Mouse (Mus musculus): ENCODE results near the gene Gm3005. TPM values are rescaled to one million over a fixed set of nuclear protein-coding genes. Genes with fewer than 3 reads are reported as not detected.
"Not testable (repeated sequence)": the region's sequence is repeated elsewhere in the genome, so short reads cannot be mapped to it uniquely, and the experiment has no call there.

Gm3005 gene
- polyA plus RNA-seq (2011; ENCODE audit: insufficient read length, low read depth, missing spikeins), result 0.38 TPM in 1 of 2 replicates, not detected in the other

- H3K27ac ChIP-seq (ENCODE audit: insufficient read depth, low read length); H3K4me3 ChIP-seq (ENCODE audit: insufficient read depth, low read length); H3K4me1 ChIP-seq (ENCODE audit: control insufficient read depth, insufficient read depth, low read length): not testable (repeated sequence)
These were observed at the start of gene Gm3005 for GRCm38 (mm10) chr14:3427803-3428202. Gene Gm3005, plus strand, starts transcription at chr14:3428103.

GRCm38 (mm10) chr14:3394793-3395192 is 33.1 kb upstream of the Gm3005 start, which contains the start of gene Gm10413:
Gene Gm10413, plus strand, starts transcription at chr14:3395093.
- H3K4me3 ChIP-seq (ENCODE audit: insufficient read depth, low read length); H3K4me1 ChIP-seq (ENCODE audit: control insufficient read depth, insufficient read depth, low read length); H3K27ac ChIP-seq (ENCODE audit: insufficient read depth, low read length): not testable (repeated sequence)

GRCm38 (mm10) chr14:3412314-3412713 is 15.6 kb upstream of the Gm3005 start, which contains the start of gene Gm10409:
Gene Gm10409, plus strand, starts transcription at chr14:3412614.
- H3K4me3 ChIP-seq (ENCODE audit: insufficient read depth, low read length); H3K27ac ChIP-seq (ENCODE audit: insufficient read depth, low read length); H3K4me1 ChIP-seq (ENCODE audit: control insufficient read depth, insufficient read depth, low read length): not testable (repeated sequence)

- H3K4me1 ChIP-seq (ENCODE audit: control insufficient read depth, insufficient read depth, low read length); H3K27ac ChIP-seq (ENCODE audit: insufficient read depth, low read length); H3K4me3 ChIP-seq (ENCODE audit: insufficient read depth, low read length): not testable (repeated sequence)
These were observed 21.2 kb downstream of the Gm3005 start, which contains the start of gene Gm10408 for GRCm38 (mm10) chr14:3449079-3449478. Gene Gm10408, plus strand, starts transcription at chr14:3449379.

- not testable (repeated sequence) for H3K27ac ChIP-seq (ENCODE audit: insufficient read depth, low read length); H3K4me3 ChIP-seq (ENCODE audit: insufficient read depth, low read length); H3K4me1 ChIP-seq (ENCODE audit: control insufficient read depth, insufficient read depth, low read length)
These were observed 206.3 kb downstream of the Gm3005 start, which contains the start of gene Gm3012 for GRCm38 (mm10) chr14:3634212-3634611. Gene Gm3012, plus strand, starts transcription at chr14:3634512.

Other genes starting within 250 kb of the Gm3005 start
- not detected in 2 replicates for gene Gm5795, start 239.8 kb upstream of the Gm3005 start, polyA plus RNA-seq (2011; ENCODE audit: insufficient read length, low read depth, missing spikeins)
- not detected in 2 replicates for gene D830030K20Rik, start 219.6 kb upstream of the Gm3005 start, polyA plus RNA-seq (2011; ENCODE audit: insufficient read length, low read depth, missing spikeins)
- gene Gm2956, start 95.5 kb upstream of the Gm3005 start, polyA plus RNA-seq (2011; ENCODE audit: insufficient read length, low read depth, missing spikeins), result not detected in 2 replicates
- not detected in 2 replicates for gene Gm10413, start 33.0 kb upstream of the Gm3005 start, polyA plus RNA-seq (2011; ENCODE audit: insufficient read length, low read depth, missing spikeins)
- gene Gm10409, start 15.5 kb upstream of the Gm3005 start, polyA plus RNA-seq (2011; ENCODE audit: insufficient read length, low read depth, missing spikeins), result not detected in 2 replicates
- not detected in 2 replicates for gene Gm10408, start 21.3 kb downstream of the Gm3005 start, polyA plus RNA-seq (2011; ENCODE audit: insufficient read length, low read depth, missing spikeins)
- gene Gm3012, start 206.4 kb downstream of the Gm3005 start, polyA plus RNA-seq (2011; ENCODE audit: insufficient read length, low read depth, missing spikeins), result not detected in 2 replicates
- gene Gm3020, start 223.9 kb downstream of the Gm3005 start, polyA plus RNA-seq (2011; ENCODE audit: insufficient read length, low read depth, missing spikeins), result not detected in 2 replicates